Mouse (Mus musculus) intestine, postnatal 0 days (tissue): ENCODE measurements around the gene Gm11437. TPM values are rescaled to one million over a fixed set of nuclear protein-coding genes. Genes with fewer than 3 reads are reported as not detected.

Experiments
- ATAC-seq: fragments of 200-750 bp; cut with Nextera tagmentation; 2 replicates; pipeline ENCODE4 v1.8.0; 2017; ENCODE audit warnings: mild to moderate bottlenecking, moderate TSS enrichment, moderate library complexity
- H3K27ac ChIP-seq: fragments of 300-500 bp; sonication (generic); 2 replicates; pipeline ENCODE4 v1.5.1; 2014; ENCODE audit warnings: mild to moderate bottlenecking, low read depth, low read length, moderate library complexity
- H3K27me3 ChIP-seq: fragments of 300-500 bp; sonication (generic); replicated peaks from 2 replicates; pipeline ENCODE4 v1.6.1; 2014; ENCODE audit warnings: low read length, mixed read lengths; ENCODE audit not compliant: control insufficient read depth, insufficient read depth
- H3K36me3 ChIP-seq: fragments of 300-500 bp; sonication (generic); 2 replicates; pipeline ENCODE4 v1.6.1; 2014; ENCODE audit warnings: mild to moderate bottlenecking, moderate library complexity; ENCODE audit not compliant: control insufficient read depth, insufficient read depth
- H3K4me1 ChIP-seq: fragments of 300-500 bp; sonication (generic); replicated peaks from 2 replicates; pipeline ENCODE4 v1.6.1; 2014; ENCODE audit warnings: antibody characterized with exemption, low read length, mixed read lengths; ENCODE audit not compliant: control insufficient read depth, insufficient read depth
- H3K4me2 ChIP-seq: fragments of 300-500 bp; sonication (generic); replicated peaks from 2 replicates; pipeline ENCODE4 v1.6.1; 2014; ENCODE audit warnings: low read depth, mild to moderate bottlenecking, moderate library complexity
- H3K4me3 ChIP-seq: fragments of 300-500 bp; sonication (generic); 2 replicates; pipeline ENCODE4 v1.5.1; 2014; ENCODE audit warnings: low read depth, low read length
- H3K9ac ChIP-seq: fragments of 300-500 bp; sonication (generic); 2 replicates; pipeline ENCODE4 v1.6.1; 2014; ENCODE audit warnings: mild to moderate bottlenecking, low read depth, low read length
- H3K9me3 ChIP-seq: fragments of 300-500 bp; sonication (generic); 2 replicates; pipeline ENCODE4 v1.6.1; 2016; ENCODE audit warnings: mixed run types; ENCODE audit not compliant: control insufficient read depth
- CTCF ChIP-seq: sonication (generic); IDR thresholded peaks from 2 replicates; pipeline ENCODE4 v1.5.1; 2016; ENCODE audit warnings: low read depth, mild to moderate bottlenecking, control low read depth, antibody characterized with exemption, moderate library complexity
- WGBS: fragments of 180-500 bp; shearing (Covaris S2); extraction: QIAGEN DNeasy Blood & Tissue Kit; methylation state at CpG from one replicate; pipeline ENCODE4 v1.1.7; 2014; 5-methylcytosine and 5-hydroxymethylcytosine counted together
- polyA plus RNA-seq: library from polyadenylated mRNA; unstranded; fragments of >200 nt; fragmentation: Nextera tagmentation; extraction: Ambion mirVana; gene quantifications from 2 replicates; pipeline ENCODE4 v1.2.1, GENCODE M21; 2015

Gene Gm11437
- polyA plus RNA-seq, 1 experiment from 2014 or later = not detected

- Histone ChIP-seq H3K4me3 (no peak overlapping the region), H3K4me1 (no peaks in the 10 kb centered on the region), H3K36me3 (no peaks in the 10 kb centered on the region), H3K27ac (no peak overlapping the region), H3K4me2 (no peak overlapping the region), H3K27me3 (no peaks in the 10 kb centered on the region), H3K9me3 (no peaks in the 10 kb centered on the region), H3K9ac (no peak overlapping the region)
- WGBS = 48% methylated on average over 3 of the region's 3 CpGs
- ATAC-seq = peak; percentile 51; the same call in 1 of the 2 replicates
- no peak for TF ChIP-seq CTCF
These were observed 21.2 kb downstream of the Gm11437 start for GRCm38 (mm10) chr11:84146081-84146480.

GRCm38 (mm10) chr11:84145201-84145798 is 22.0 kb downstream of the Gm11437 start:
- Histone ChIP-seq H3K4me3 (no peak overlapping the region), H3K9me3 (no peaks in the 10 kb centered on the region)
- no peak for ATAC-seq

GRCm38 (mm10) chr11:84141752-84142151 is 25.5 kb downstream of the Gm11437 start:
- H3K4me1 ChIP-seq = no peaks in the 10 kb centered on the region
- peak; percentile 86 for TF ChIP-seq CTCF
- no peak overlapping the region for H3K9ac ChIP-seq
- no peaks in the 10 kb centered on the region for H3K27me3 ChIP-seq
- no peaks in the 10 kb centered on the region for H3K9me3 ChIP-seq
- H3K36me3 ChIP-seq = no peaks in the 10 kb centered on the region
- ATAC-seq = peak; percentile 43; the same call in 1 of the 2 replicates
- H3K4me3 ChIP-seq = no peak overlapping the region
- WGBS = 56% methylated on average over 2 of the region's 2 CpGs
- no peak overlapping the region for H3K27ac ChIP-seq
- no peak overlapping the region for H3K4me2 ChIP-seq

More at GRCm38 (mm10) chr11:84145201-84145798, 22.0 kb downstream of the Gm11437 start:
- 56% methylated on average over 10 of the region's 10 CpGs for WGBS
- H3K4me1 ChIP-seq = no peaks in the 10 kb centered on the region
- H3K4me2 ChIP-seq = no peak overlapping the region
- TF ChIP-seq CTCF = no peak
- no peak overlapping the region for H3K27ac ChIP-seq
- H3K27me3 ChIP-seq = no peaks in the 10 kb centered on the region
- H3K36me3 ChIP-seq = no peaks in the 10 kb centered on the region
- H3K9ac ChIP-seq = no peak overlapping the region

DNA sequence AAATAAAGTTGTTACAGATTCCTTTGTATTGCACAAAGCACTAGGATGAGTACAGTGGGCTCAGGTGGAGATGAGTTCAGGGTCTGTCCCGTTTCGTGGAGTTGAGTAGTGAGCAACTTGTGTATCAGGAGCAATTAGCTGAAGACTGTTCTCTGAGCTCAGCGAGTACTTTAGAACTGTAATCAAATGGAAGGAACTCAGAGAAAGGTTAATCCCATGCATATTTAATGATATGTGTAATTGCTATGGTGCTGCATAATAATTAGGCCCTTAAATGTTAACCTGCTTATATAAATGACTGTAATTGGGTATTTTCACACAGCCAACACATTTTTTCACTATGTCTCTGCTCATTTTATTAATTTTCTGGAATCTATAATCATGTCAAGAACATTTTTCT is 30.8 kb downstream of the Gm11437 start:
- Histone ChIP-seq H3K36me3 (no peaks in the 10 kb centered on the region), H3K4me1 (no peaks in the 10 kb centered on the region), H3K27ac (no peak overlapping the region), H3K9me3 (no peaks in the 10 kb centered on the region), H3K4me3 (no peak overlapping the region), H3K9ac (no peak overlapping the region), H3K4me2 (no peak overlapping the region), H3K27me3 (no peaks in the 10 kb centered on the region)
- no peak for TF ChIP-seq CTCF
- 82% methylated on average over 3 of the region's 3 CpGs for WGBS
- no peak for ATAC-seq

DNA sequence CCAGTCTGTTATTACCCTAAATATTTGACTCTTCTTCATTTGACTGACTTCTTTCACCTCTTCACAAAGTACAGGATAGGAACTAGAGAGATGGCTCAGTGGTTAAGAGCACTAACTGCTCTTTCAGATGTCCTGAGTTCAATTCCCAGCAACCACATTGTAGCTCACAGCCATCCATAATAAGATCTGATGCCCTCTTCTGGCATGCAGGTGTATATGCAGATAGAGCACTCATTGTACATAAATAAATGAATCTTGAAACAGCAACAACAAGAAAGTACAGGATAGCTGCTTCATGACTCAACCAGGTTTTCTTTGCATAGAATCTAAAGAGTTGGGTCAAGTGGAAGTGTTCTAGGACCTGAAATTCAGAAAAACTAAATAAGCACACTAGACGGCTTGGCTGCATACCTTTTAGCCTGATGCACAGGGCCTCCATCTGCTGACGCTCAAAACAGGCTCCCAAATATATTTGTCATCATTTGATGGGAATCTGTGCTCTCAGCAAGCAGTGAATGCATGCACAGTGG is 32.9 kb downstream of the Gm11437 start:
- H3K4me2 ChIP-seq = no peak overlapping the region
- H3K27me3 ChIP-seq = no peaks in the 10 kb centered on the region
- no peak overlapping the region for H3K27ac ChIP-seq
- H3K9me3 ChIP-seq = no peaks in the 10 kb centered on the region
- no peaks in the 10 kb centered on the region for H3K36me3 ChIP-seq
- H3K4me1 ChIP-seq = no peaks in the 10 kb centered on the region
- peak; percentile 55 for TF ChIP-seq CTCF
- H3K9ac ChIP-seq = no peak overlapping the region
- WGBS = 88% methylated on average over 2 of the region's 2 CpGs
- H3K4me3 ChIP-seq = no peak overlapping the region
- ATAC-seq = no peak

- no peaks in the 10 kb centered on the region for H3K27me3 ChIP-seq
- no peak for TF ChIP-seq CTCF
- peaks cover 12% of the 10 kb centered on the region; the same call in 1 of the 2 replicates for H3K36me3 ChIP-seq
- H3K27ac ChIP-seq = no peak overlapping the region
- ATAC-seq = peak; percentile 14; the same call in 1 of the 2 replicates
- no peaks in the 10 kb centered on the region for H3K9me3 ChIP-seq
- no peaks in the 10 kb centered on the region for H3K4me1 ChIP-seq
- H3K4me3 ChIP-seq = peak overlapping the region; percentile 75
- 3% methylated on average over 11 of the region's 11 CpGs for WGBS
- peak overlapping the region; percentile 58; the same call in 1 of the 2 replicates for H3K9ac ChIP-seq
- peak overlapping the region; percentile 81 for H3K4me2 ChIP-seq
These were observed 37.5 kb downstream of the Gm11437 start for GRCm38 (mm10) chr11:84129799-84130185.
